Mouse (Mus musculus): ENCODE data around the gene Trmt5.

The Trmt5 gene

GRCm38 (mm10) chr12:73286287-73287092 is at the start of gene Trmt5, which contains the start of gene Slc38a6:
Trmt5 (minus strand) TSS chr12:73286710.
Slc38a6 (plus strand) TSS chr12:73286779.
- CTCF ChIA-PET: no interaction called here

GRCm38 (mm10) chr12:73334051-73334551 is 47.6 kb upstream of the Trmt5 start:
- CTCF ChIA-PET: no interaction called here

GRCm38 (mm10) chr12:73332701-73333100 is 46.2 kb upstream of the Trmt5 start:
- CTCF ChIA-PET: no interaction called here

GRCm38 (mm10) chr12:73330236-73330635 is 43.7 kb upstream of the Trmt5 start:
- CTCF ChIA-PET: interaction anchor here (0.6 kb wide), 1 partner anchor 335 kb away, joined by 5 read pairs; no protein-coding TSS in a partner anchor

GRCm38 (mm10) chr12:73328448-73329167 is 42.1 kb upstream of the Trmt5 start:
- CTCF ChIA-PET: interaction anchor here (0.6 kb wide), 1 partner anchor 99 kb away, joined by 3 read pairs; no protein-coding TSS in a partner anchor

GRCm38 (mm10) chr12:73327381-73327780 is 40.9 kb upstream of the Trmt5 start:
- CTCF ChIA-PET: no interaction called here

DNA sequence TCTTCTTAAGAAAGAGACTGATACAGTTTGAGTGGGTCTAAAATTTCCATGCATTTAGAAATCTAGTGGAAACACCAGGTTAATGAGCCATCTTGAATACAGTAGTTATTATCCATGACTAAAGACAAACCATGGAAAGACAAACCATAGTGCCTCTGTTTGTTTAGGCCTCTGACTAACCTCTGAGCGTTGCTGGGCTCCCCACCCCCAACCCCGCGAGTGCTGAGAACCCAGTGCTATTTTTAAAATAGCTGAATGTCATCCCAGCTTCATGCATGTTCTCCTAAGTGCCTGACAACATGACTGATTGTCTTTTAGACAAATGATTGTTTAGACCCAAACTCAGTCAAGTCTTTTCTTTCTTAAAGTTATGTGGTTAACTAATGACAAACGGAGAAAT is 39.1 kb upstream of the Trmt5 start:
- CTCF ChIA-PET: no interaction called here

DNA sequence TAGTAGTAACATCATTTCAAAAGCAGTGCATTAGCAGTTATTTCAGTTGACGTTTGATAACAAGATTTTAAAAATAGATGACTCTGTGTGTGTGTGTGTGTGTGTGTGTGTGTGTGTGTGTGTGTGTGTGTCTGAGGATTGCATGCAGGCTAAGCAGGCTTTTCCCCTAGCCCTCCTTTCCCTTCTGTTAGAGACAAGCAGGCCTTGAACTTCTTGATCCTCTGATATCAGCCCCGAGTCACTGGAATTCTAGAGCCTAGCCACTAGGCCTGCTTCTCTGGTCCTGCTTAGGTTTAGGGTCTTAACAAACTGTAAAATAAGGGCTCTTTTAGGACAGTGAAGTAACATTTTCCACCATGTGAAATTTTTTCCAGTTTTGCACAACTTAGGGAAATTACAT is 38.7 kb upstream of the Trmt5 start:
- CTCF ChIA-PET: no interaction called here

DNA sequence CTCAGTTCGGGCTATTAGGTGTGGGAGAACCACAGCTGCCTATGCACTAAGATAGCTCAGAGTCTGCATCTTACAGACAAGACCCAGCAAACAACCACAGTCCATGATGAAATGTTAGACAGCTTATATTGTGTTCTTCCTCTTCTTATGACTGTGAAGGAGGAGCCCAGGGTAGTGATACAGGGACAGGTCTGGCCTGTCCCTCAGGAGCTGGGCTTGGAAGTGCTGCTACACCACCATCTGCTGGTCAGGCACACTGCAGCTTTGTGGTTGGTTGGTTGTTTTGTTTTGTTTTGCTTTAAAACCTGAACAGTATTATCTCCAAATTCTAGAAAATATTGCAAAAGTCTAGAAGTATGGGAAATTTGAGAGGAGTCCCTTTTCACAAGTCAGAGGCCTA is 38.2 kb upstream of the Trmt5 start:
- CTCF ChIA-PET: no interaction called here

- CTCF ChIA-PET: no interaction called here
Observed at GRCm38 (mm10) chr12:73324180-73324586, 37.7 kb upstream of the Trmt5 start.

DNA sequence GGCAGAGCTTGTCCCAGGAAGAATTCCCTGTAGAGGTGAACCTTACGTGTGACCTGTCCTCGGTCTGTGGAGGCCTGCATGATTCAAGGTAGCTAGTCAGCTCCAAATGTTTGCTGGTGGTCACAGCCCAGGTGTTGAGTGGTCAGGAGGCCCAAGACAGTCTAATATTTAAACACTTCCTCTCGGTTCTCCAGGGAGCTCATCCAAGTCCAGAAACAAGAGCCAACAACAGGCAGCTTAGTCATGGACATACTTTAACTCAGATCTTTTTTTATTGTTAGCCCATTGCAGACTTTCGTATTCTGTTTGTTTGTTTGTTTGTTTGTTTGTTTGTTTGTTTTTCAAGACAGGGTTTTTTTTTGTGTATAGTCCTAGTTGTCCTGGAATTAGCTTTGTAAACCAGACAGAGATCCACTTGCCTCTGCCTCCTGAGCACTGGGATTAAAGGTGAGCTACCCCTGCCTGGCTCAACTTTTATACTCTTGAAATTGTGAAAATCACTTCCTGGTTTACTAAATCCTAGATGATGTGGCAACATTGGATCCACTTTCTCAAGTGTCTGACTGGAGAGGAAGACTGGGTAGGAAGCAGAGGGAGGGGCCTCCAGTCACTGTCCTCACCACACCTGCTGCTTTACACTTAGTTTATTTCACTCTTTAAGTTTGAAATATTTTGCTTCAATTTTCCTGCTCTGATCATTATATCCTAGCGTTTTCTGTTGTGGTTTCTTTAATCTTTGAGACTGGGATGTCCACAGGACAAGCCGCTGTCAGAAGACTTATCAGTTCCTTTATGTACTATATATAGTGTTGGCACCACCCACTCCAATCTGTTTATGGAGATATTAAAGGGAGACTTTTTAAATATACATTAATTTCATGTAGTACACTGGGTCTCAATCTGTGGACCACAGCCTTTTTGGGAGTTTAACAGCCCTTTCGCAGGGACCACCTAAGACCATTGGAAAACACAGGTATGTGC is 31.5 kb upstream of the Trmt5 start:
- CTCF ChIA-PET: no interaction called here

DNA sequence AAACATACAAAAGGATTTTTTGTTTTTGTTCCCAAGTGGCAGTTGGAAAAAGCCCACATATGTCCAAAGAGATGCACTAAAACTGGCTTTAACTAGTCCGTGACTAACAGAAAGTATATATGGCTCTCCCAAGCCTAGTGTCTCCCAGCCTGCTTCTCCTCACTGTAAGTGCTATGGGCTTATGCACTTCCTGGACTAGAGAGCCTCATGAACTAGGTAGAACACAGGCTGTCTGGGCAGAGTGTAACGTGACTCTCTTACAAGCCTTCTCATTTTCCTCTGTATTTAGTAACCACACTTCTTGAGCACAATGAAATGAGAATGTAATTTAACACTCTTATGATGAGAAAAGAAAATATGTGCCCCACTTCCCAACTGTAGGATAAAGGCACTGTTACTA is 22.2 kb upstream of the Trmt5 start:
- CTCF ChIA-PET: no interaction called here

GRCm38 (mm10) chr12:73307750-73308149 is 21.2 kb upstream of the Trmt5 start:
- CTCF ChIA-PET: no interaction called here

DNA sequence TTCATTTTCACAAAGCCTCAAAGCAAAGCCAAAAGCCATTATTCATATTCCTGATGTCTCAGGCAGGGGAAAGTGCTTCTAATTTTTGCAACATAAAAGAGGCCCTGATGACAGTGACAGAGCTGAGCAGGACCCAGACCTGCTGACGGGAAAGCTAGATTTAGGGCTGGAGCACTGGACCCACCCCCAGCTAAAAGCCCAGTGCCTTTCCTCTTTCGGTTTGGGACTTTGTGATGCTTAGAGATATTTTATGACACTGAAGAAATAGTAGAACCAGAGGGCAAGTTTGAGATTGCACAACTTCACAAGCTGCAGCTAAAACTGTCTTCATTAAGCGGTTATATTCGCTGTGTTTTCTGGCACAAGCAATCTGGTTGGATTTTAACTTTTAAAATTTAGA is 18.1 kb upstream of the Trmt5 start:
- CTCF ChIA-PET: no interaction called here

- CTCF ChIA-PET: no interaction called here
Observed at GRCm38 (mm10) chr12:73300531-73300930, 14.0 kb upstream of the Trmt5 start.

GRCm38 (mm10) chr12:73298621-73299020 is 12.1 kb upstream of the Trmt5 start:
- CTCF ChIA-PET: no interaction called here

DNA sequence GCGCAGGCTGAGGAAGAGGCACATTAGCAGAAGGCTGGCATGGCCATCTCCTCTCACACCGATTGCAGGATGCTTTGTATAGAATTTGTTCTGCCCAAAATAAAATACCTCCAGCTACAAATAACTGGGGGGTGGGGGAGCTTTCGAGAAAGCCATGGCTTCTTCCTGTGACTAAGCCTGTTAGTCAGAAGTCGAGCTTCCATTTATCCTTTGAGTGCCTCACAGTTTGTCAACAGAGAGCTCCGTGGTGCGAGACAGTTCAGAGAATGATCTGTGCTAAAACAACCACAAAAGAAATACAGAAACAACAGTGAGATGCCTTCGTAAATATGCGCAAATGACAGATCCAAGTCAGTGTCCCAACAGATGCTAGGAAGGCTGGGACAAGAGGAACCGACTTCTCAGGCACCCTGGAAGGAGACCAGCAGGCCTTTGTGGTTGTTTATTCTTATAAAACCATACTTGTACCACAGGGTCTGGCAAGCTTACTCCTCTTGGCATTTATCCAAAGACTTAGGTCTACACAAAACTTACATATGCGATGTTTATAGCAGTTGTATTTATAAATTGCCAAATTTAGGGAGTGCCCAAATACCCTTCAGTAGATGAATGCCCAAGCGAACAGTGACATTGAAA is 9.1 kb upstream of the Trmt5 start:
- CTCF ChIA-PET: no interaction called here

DNA sequence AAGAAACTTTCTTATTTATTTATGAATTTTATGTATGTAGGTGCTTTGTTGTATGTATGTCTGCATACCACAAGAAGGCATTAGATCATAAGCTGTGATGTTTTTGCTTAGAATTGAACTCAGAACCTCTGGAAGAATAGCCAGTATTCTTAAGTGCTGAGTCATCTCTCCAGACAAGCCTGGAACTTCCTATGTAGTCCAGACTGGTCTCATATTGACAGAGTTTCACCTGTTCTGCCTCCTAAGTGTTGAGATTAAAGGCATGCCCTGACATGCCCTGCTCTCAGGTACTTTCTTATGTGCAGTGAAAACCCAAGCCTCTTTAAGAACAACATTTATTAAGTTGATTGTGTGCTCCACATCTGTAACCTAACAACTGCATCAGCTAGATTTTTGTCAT is 8.4 kb upstream of the Trmt5 start:
- CTCF ChIA-PET: no interaction called here

- CTCF ChIA-PET: interaction anchor here (0.6 kb wide), 1 partner anchor 13 kb away, joined by 4 read pairs; no protein-coding TSS in a partner anchor
Observed at GRCm38 (mm10) chr12:73288626-73289025, 2.1 kb upstream of the Trmt5 start.

- CTCF ChIA-PET: no interaction called here
Observed at GRCm38 (mm10) chr12:73287609-73288008, 1.1 kb upstream of the Trmt5 start.

GRCm38 (mm10) chr12:73274921-73275320 is 11.6 kb downstream of the Trmt5 start:
- CTCF ChIA-PET: no interaction called here

Measured in spleen, embryonic (tissue).